Mouse (Mus musculus): ENCODE measurements at regions not wholly inside any gene's neighbourhood (a gene's known extent, or its start where the extent isn't known, plus 50 kb on each side); places are given as distances from the start of the nearest gene placed in this dataset.

DNA sequence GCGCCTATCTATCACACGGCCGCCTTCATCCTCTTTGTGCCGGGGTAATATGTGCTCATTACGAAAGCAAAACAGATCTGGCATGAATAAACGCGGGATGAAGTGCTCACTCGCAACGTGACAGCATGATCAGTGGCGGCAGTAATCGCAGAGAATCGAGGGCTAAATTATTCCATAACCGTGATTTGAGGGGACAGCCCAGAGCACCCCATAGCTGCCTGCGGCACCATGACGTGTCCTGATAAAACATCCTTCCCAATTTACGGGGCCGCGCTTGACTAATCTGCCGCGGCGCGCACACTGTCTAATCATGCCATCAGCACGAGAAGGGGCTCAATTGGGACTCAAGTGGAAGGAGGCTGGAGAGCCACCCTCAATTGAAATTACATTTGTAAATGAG, 89.2 kb downstream of the Fam53a start:
- no peak for TF ChIP-seq POU5F1 (IDR thresholded peaks at IDR 0.05; ENCODE audit: borderline replicate concordance, low read length)
- TF ChIP-seq CTCF (conservative IDR thresholded peaks at IDR 0.05; ENCODE audit: low read length): no peak
- no peak for TF ChIP-seq NANOG (IDR thresholded peaks at IDR 0.05; ENCODE audit: borderline replicate concordance, low read length)
